Mouse (Mus musculus) stomach, postnatal 0 days (tissue): ENCODE measurements around the gene Clec4f.

Experiments used
- CTCF ChIP-seq: IDR thresholded peaks from 2 replicates; pipeline ENCODE4 v1.5.1; 2016; ENCODE audit warnings: antibody characterized with exemption, low read depth, mild to moderate bottlenecking, moderate library complexity
- EP300 ChIP-seq: optimal IDR thresholded peaks from 2 replicates; pipeline ENCODE3; 2016; ENCODE audit warnings: antibody characterized with exemption

DNA sequence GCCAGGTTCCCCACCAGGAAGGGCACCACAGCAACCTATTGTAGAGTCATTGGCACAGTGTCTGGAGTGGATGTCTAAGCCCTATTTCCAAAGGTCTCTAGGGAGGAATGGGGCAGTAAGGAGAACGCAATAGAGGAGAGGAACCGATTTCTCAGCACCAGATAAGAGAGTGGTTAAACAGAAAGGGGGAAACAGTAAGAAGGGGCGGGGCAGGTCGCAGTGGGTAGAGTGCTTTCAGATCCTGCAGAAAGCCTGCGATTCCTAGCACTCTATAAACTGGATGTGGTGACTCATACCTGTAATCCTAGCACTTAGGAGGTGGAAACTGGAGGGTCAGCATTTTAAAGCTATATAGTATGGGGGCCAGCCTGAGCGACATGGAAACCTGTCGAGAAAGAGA is 40.7 kb upstream of the Clec4f start:
- TF ChIP-seq CTCF (no peak), EP300 (no peak)
